Mouse (Mus musculus) heart, postnatal 0 days (tissue): ENCODE measurements at regions not wholly inside any gene's neighbourhood (a gene's known extent, or its start where the extent isn't known, plus 50 kb on each side); places are given as distances from the start of the nearest gene placed in this dataset.

Experiments used
- CTCF ChIP-seq: IDR thresholded peaks from 2 replicates; pipeline ENCODE4 v1.5.1; 2016; ENCODE audit warnings: antibody characterized with exemption, control low read depth, low read depth
- EP300 ChIP-seq: IDR thresholded peaks from 2 replicates; pipeline ENCODE4 v1.6.1; 2016; ENCODE audit warnings: antibody characterized with exemption, low read depth

DNA sequence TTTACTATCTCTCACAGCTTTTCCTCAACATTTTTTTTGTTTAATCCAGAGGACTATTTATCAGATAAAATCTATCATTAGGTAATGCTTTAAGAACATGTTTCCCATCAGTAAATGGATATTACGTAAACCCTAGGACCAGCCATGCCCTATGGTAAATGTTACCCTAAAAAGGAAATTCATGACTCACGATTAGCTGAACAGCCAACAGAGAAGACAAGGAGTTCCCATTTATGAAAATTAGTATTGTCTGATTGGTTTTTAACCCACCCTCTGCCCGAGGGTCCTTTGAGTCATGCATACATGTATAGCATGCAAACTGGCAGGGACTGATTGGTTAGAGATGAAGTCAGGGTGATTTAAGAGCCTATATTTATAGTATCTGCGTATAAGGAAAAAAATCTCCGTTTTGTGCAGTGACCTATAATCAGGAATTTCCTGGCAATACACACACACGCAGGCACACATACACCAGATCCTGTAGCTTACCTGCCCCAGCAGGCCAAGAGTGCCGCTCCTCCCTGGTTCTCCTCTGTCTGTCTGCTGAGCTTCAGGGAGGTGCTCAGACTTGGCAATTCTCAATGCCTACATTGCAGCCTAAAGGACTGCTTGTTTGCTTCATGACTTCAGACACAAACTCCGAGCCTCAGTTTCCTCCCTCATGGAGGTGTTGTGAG is 174.0 kb upstream of the Fggy start:
- no peak for TF ChIP-seq CTCF
- TF ChIP-seq EP300 = no peak
